ENCODE assay signal across 9 mouse cellular contexts in genomic region chr5:114825978-114826691, GRCm38 (mm10). TPM values are rescaled to one million over a fixed set of nuclear protein-coding genes. Genes with fewer than 3 reads are reported as not detected.
A peak's percentile ranks its signal among the peaks of the same experiment; 100 is the strongest.
DNase-seq lines count a peak whose midpoint lies in the region; ATAC-seq lines count a peak whose summit lies in the region.
"Had no signal": no experiment of that assay in that cellular context is flagged by ENCODE, and none has a peak within 500 bp of the region (broad histone marks: within the 10 kb centered on the region; RNA-seq: fewer than 3 reads in every experiment).

No protein-coding gene starts in this region.

- ATAC-seq in erythroblast, adult 5-6 weeks (replicated peaks; ENCODE audit: low FRiP score, poor library complexity, severe bottlenecking): peak; percentile 96
- ATAC-seq in hindbrain, embryonic 15.5 days (ENCODE audit: low FRiP score, low read depth): peak; percentile 78
- ATAC-seq in liver, embryonic 11.5 days (replicated peaks; ENCODE audit: low FRiP score): peak; percentile 92
- peak; percentile 75 for ATAC-seq in monocyte, adult 5-6 weeks (replicated peaks; ENCODE audit: insufficient number of reproducible peaks, low FRiP score, low TSS enrichment, poor library complexity, severe bottlenecking)

- no peaks in the 10 kb centered on the region for H3K27me3 ChIP-seq in hindbrain, embryonic 15.5 days
- no peaks in the 10 kb centered on the region for H3K27me3 ChIP-seq in liver, embryonic 11.5 days (replicated peaks; ENCODE audit: control insufficient read depth, insufficient read depth, low read length)

- H3K36me3 ChIP-seq in hindbrain, embryonic 15.5 days: 0 out of 2 replicates have a peak, but pooled peaks cover 4% of the 10 kb centered on the region
- peaks cover 4% of the 10 kb centered on the region; the same call in 1 of the 2 replicates for H3K36me3 ChIP-seq in liver, embryonic 11.5 days (ENCODE audit: control insufficient read depth, insufficient read depth, low read length)

- H3K9ac ChIP-seq in hindbrain, embryonic 15.5 days: peak overlapping the region; percentile 38
- H3K9ac ChIP-seq in liver, embryonic 11.5 days (ENCODE audit: low read depth, low read length): peak overlapping the region; percentile 55

- H3K9me3 ChIP-seq in hindbrain, embryonic 15.5 days: no peaks in the 10 kb centered on the region
- peaks cover 8% of the 10 kb centered on the region; the same call in 1 of the 2 replicates for H3K9me3 ChIP-seq in liver, embryonic 11.5 days (ENCODE audit: control insufficient read depth, low read length)

- peak overlapping the region; percentile 71 for H3K4me2 ChIP-seq in hindbrain, embryonic 15.5 days
- peak overlapping the region; percentile 70 for H3K4me2 ChIP-seq in liver, embryonic 11.5 days

- peak overlapping the region; percentile 39 for H3K4me3 ChIP-seq in hindbrain, embryonic 15.5 days
- peak overlapping the region; percentile 47 for H3K4me3 ChIP-seq in liver, embryonic 11.5 days (ENCODE audit: low read depth, low read length)
- H3K4me3 ChIP-seq: myocyte had no signal

- H3K27ac ChIP-seq in hindbrain, embryonic 15.5 days (replicated peaks): peak overlapping the region; percentile 63
- H3K27ac ChIP-seq in liver, embryonic 11.5 days (ENCODE audit: low read depth, low read length): peak overlapping the region; percentile 39; the same call in 1 of the 2 replicates

- peak; percentile 63 to 66 for DNase-seq in adrenal gland, adult (ENCODE audit: inconsistent age in 2 of 2, low spot score in 1 of 2)
- DNase-seq in adrenal gland, adult 8-10 months: no peak
- peak; percentile 66 for DNase-seq in brain, embryonic 18.5 days (ENCODE audit: low read depth, low spot score)
- DNase-seq in liver, embryonic 11.5 days (ENCODE audit: low spot score): peak; percentile 88
- peak; percentile 84 for DNase-seq in testis, postnatal 14 days (ENCODE audit: low spot score)

- WGBS in hindbrain, embryonic 15.5 days: 9% methylated on average over 27 of the region's 27 CpGs
- 9% methylated on average over 27 of the region's 27 CpGs for WGBS in liver, embryonic 11.5 days

- peaks cover 9% of the 10 kb centered on the region for H3K4me1 ChIP-seq in hindbrain, embryonic 15.5 days (replicated peaks)
- 0 out of 2 replicates have a peak, but pooled peaks cover 2% of the 10 kb centered on the region for H3K4me1 ChIP-seq in liver, embryonic 11.5 days (replicated peaks; ENCODE audit: control insufficient read depth, insufficient read depth, low read length)

RNA-seq across cellular contexts. Expression of gene 1500011B03Rik, which starts 2.9 kb away (rescaled TPM):
- total RNA-seq in adrenal gland, adult 8-10 months (2022): 10 to 100 TPM; 37.3 to 58.7 (median 43.6) TPM
- 16.7 and 24.8 TPM in 2 replicates for total RNA-seq in erythroblast, adult 5-6 weeks (2015; ENCODE audit: low replicate concordance)
- total RNA-seq in erythroblast, adult 5-6 weeks (2017; ENCODE audit: low replicate concordance): 2.4 and 10.7 TPM in 2 replicates
- 266 and 286 TPM in 2 replicates for polyA plus RNA-seq in hindbrain, embryonic 15.5 days (2015; fragmentation: Nextera tagmentation; extraction: Ambion mirVana)
- 70.3 and 75.6 TPM in 2 replicates for polyA plus RNA-seq in liver, embryonic 11.5 days (2014; fragmentation: Nextera tagmentation; extraction: Ambion mirVana)
- 33.0 to 67.3 TPM (median 42.5 TPM) in 3 replicates for total RNA-seq in monocyte, adult 5-6 weeks (2017)

RNA-seq across cellular contexts. Expression of gene 4930519G04Rik, which starts 27.3 kb away (rescaled TPM):
- not detected for total RNA-seq in adrenal gland, adult 8-10 months (2022)
- not detected in 2 replicates for total RNA-seq in erythroblast, adult 5-6 weeks (2015; ENCODE audit: low replicate concordance)
- total RNA-seq in erythroblast, adult 5-6 weeks (2017; ENCODE audit: low replicate concordance): not detected in 2 replicates
- polyA plus RNA-seq in hindbrain, embryonic 15.5 days (2015; fragmentation: Nextera tagmentation; extraction: Ambion mirVana): not detected in 2 replicates
- not detected in 2 replicates for polyA plus RNA-seq in liver, embryonic 11.5 days (2014; fragmentation: Nextera tagmentation; extraction: Ambion mirVana)
- total RNA-seq in monocyte, adult 5-6 weeks (2017): 0.57 TPM in 1 of 3 replicates, not detected in the others
- polyA plus RNA-seq: myocyte had no signal

RNA-seq across cellular contexts. Expression of gene Gm9936, which starts 32.3 kb away (rescaled TPM):
- not detected for total RNA-seq in adrenal gland, adult 8-10 months (2022)
- not detected in 2 replicates for total RNA-seq in erythroblast, adult 5-6 weeks (2015; ENCODE audit: low replicate concordance)
- total RNA-seq in erythroblast, adult 5-6 weeks (2017; ENCODE audit: low replicate concordance): not detected in 2 replicates
- 2.6 and 2.7 TPM in 2 replicates for polyA plus RNA-seq in hindbrain, embryonic 15.5 days (2015; fragmentation: Nextera tagmentation; extraction: Ambion mirVana)
- 0.12 TPM in 1 of 2 replicates, not detected in the other for polyA plus RNA-seq in liver, embryonic 11.5 days (2014; fragmentation: Nextera tagmentation; extraction: Ambion mirVana)
- total RNA-seq in monocyte, adult 5-6 weeks (2017): not detected in 3 replicates

RNA-seq across cellular contexts. Expression of gene Git2, which starts 50.8 kb away (rescaled TPM):
- total RNA-seq in adrenal gland, adult 8-10 months (2022): 10 to 100 TPM; 32.8 to 59.9 (median 45.6) TPM
- 21.3 and 70.1 TPM in 2 replicates for total RNA-seq in erythroblast, adult 5-6 weeks (2015; ENCODE audit: low replicate concordance)
- 20.7 and 57.7 TPM in 2 replicates for total RNA-seq in erythroblast, adult 5-6 weeks (2017; ENCODE audit: low replicate concordance)
- 51.2 and 52.8 TPM in 2 replicates for polyA plus RNA-seq in hindbrain, embryonic 15.5 days (2015; fragmentation: Nextera tagmentation; extraction: Ambion mirVana)
- 37.5 and 46.1 TPM in 2 replicates for polyA plus RNA-seq in liver, embryonic 11.5 days (2014; fragmentation: Nextera tagmentation; extraction: Ambion mirVana)
- total RNA-seq in monocyte, adult 5-6 weeks (2017): 118 to 169 TPM (median 121 TPM) in 3 replicates

RNA-seq across cellular contexts. Expression of gene Ankrd13a, which starts 51.7 kb away (rescaled TPM):
- total RNA-seq in adrenal gland, adult 8-10 months (2022): 10 to 100 TPM; 66.7 to 96.6 (median 86.8) TPM
- 81.3 and 90.3 TPM in 2 replicates for total RNA-seq in erythroblast, adult 5-6 weeks (2015; ENCODE audit: low replicate concordance)
- total RNA-seq in erythroblast, adult 5-6 weeks (2017; ENCODE audit: low replicate concordance): 83.4 and 98.1 TPM in 2 replicates
- 35.8 and 36.2 TPM in 2 replicates for polyA plus RNA-seq in hindbrain, embryonic 15.5 days (2015; fragmentation: Nextera tagmentation; extraction: Ambion mirVana)
- 81.2 and 96.5 TPM in 2 replicates for polyA plus RNA-seq in liver, embryonic 11.5 days (2014; fragmentation: Nextera tagmentation; extraction: Ambion mirVana)
- total RNA-seq in monocyte, adult 5-6 weeks (2017): 185 to 246 TPM (median 193 TPM) in 3 replicates
